Mouse (Mus musculus) limb, embryonic 14.5 days (tissue): ENCODE data around the gene Eef2k. TPM values are rescaled to one million over a fixed set of nuclear protein-coding genes. Genes with fewer than 3 reads are reported as not detected.

Experiments
- ATAC-seq: fragments of 200-750 bp; cut with Nextera tagmentation; 2 replicates; pipeline ENCODE4 v1.8.0; 2017; ENCODE audit warnings: low read depth, moderate number of reproducible peaks, moderate TSS enrichment; ENCODE audit not compliant: low FRiP score
- DNase-seq: peaks from one replicate; pipeline ENCODE4 v3.0.0-alpha.2; 2015; ENCODE audit warnings: low spot score
- H3K27ac ChIP-seq: fragments of 300-500 bp; sonication (generic); replicated peaks from 2 replicates; pipeline ENCODE4 v1.5.1; 2014; ENCODE audit warnings: low read depth, mild to moderate bottlenecking, low read length, moderate library complexity, mixed read lengths
- H3K27me3 ChIP-seq: fragments of 300-500 bp; sonication (generic); 2 replicates; pipeline ENCODE4 v1.6.1; 2014; ENCODE audit warnings: low read length, mixed read lengths; ENCODE audit not compliant: control insufficient read depth, insufficient read depth
- H3K36me3 ChIP-seq: fragments of 300-500 bp; sonication (generic); 2 replicates; pipeline ENCODE4 v1.6.1; 2014; ENCODE audit warnings: mild to moderate bottlenecking, low read length, moderate library complexity, mixed read lengths; ENCODE audit not compliant: control insufficient read depth, insufficient read depth
- H3K4me1 ChIP-seq: fragments of 300-500 bp; sonication (generic); 2 replicates; pipeline ENCODE4 v1.6.1; 2014; ENCODE audit warnings: antibody characterized with exemption, low read length, mixed read lengths; ENCODE audit not compliant: control insufficient read depth, insufficient read depth
- H3K4me2 ChIP-seq: fragments of 300-500 bp; sonication (generic); replicated peaks from 2 replicates; pipeline ENCODE4 v1.6.1; 2014; ENCODE audit warnings: low read depth, mild to moderate bottlenecking, low read length, moderate library complexity; ENCODE audit not compliant: severe bottlenecking
- H3K4me3 ChIP-seq: fragments of 300-500 bp; sonication (generic); replicated peaks from 2 replicates; pipeline ENCODE4 v1.5.1; 2014; ENCODE audit warnings: low read length
- H3K9ac ChIP-seq: fragments of 300-500 bp; sonication (generic); 2 replicates; pipeline ENCODE4 v1.6.1; 2014; ENCODE audit warnings: mild to moderate bottlenecking, low read depth, low read length, moderate library complexity; ENCODE audit not compliant: severe bottlenecking
- H3K9me3 ChIP-seq: fragments of 300-500 bp; sonication (generic); 2 replicates; pipeline ENCODE4 v1.6.1; 2016; ENCODE audit warnings: low read length; ENCODE audit not compliant: control insufficient read depth
- POLR2A ChIP-seq: fragments of 200-500 bp; IDR thresholded peaks from 2 replicates; pipeline ENCODE4 v1.8.0; 2012; ENCODE audit warnings: inconsistent platforms, mild to moderate bottlenecking, moderate library complexity, borderline replicate concordance; ENCODE audit not compliant: insufficient read depth, insufficient read length; ENCODE audit errors: extremely low read depth
- WGBS: fragments of 180-500 bp; shearing (Covaris S2); extraction: QIAGEN DNeasy Blood & Tissue Kit; methylation state at CpG from one replicate; pipeline ENCODE4 v1.1.7; 2014; 5-methylcytosine and 5-hydroxymethylcytosine counted together
- polyA plus RNA-seq, 2 experiments: library from polyadenylated mRNA; depleted of rRNA in 1 of 2; stranded (reverse) in 1 of 2; unstranded in 1 of 2; fragments of >200 nt; fragmentation: Nextera tagmentation in 1 of 2; extraction: Ambion mirVana in 1 of 2; gene quantifications; 2 replicates each; pipeline versions ENCODE4 v1.2.1 to v1.2.3; 2012 to 2014

Gene Eef2k
- polyA plus RNA-seq, 2 experiments: 23.9 to 39.9 TPM

- whole genome bisulfite sequencing: 92% methylated on average over 4 of the region's 4 CpGs
- Histone ChIP-seq H3K4me3 (no peak overlapping the region), H3K27me3 (no peaks in the 10 kb centered on the region), H3K9ac (no peak overlapping the region), H3K27ac (no peak overlapping the region), H3K4me1 (no peaks in the 10 kb centered on the region), H3K9me3 (no peaks in the 10 kb centered on the region), H3K4me2 (no peak overlapping the region), H3K36me3 (peaks cover 79% of the 10 kb centered on the region)
- ATAC-seq: no peak
- no peak for DNase-seq
- no peak for TF ChIP-seq POLR2A
Measured at GRCm38 (mm10) chr7:120883523-120884290, 41.1 kb downstream of the Eef2k start.

DNA sequence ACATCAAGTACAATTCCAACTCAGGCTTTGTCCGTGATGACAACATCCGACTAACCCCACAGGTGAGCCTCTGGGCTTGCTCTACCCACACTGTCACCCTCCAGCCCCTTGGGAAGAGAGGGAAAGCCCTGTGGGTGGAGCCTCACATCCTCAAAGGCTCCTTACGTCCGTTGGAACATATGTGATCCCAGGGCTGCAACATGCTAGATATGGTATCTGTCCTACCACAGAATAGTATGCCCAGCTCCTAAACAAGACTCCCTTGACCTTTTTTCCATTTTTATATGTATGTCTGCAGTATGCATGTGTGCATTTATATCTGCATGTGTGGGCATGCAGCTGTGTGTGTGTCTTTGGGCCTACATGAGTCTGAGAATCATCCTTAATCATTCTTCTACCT is 42.1 kb downstream of the Eef2k start:
- no peak for TF ChIP-seq POLR2A
- H3K9ac ChIP-seq: no peak overlapping the region
- no peaks in the 10 kb centered on the region for H3K9me3 ChIP-seq
- H3K4me1 ChIP-seq: no peaks in the 10 kb centered on the region
- H3K4me2 ChIP-seq: no peak overlapping the region
- H3K27me3 ChIP-seq: no peaks in the 10 kb centered on the region
- no peak for DNase-seq
- no peak overlapping the region for H3K4me3 ChIP-seq
- H3K27ac ChIP-seq: no peak overlapping the region
- ATAC-seq: no peak
- 92% methylated on average over 4 of the region's 4 CpGs for WGBS
- peaks cover 82% of the 10 kb centered on the region for H3K36me3 ChIP-seq

DNA sequence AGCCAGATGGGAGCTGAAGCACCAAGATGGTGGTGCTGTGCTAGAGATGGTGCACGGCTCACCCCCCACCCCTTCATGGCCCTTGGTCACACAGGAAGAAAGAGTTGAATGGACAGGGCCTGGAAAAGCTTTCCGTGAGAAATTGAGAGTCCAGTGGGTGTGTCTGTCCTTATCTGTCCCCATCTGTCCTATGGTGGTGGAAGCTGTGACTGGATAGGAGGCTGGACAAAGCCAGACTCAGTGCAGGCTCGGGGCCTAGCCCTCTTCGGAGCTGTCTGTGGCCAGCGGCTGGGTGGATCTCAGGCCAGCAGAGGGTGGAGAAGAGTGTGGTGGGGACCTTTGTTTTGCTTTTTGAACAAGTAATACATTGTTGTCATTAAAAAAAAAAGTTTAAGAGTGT is 50.5 kb downstream of the Eef2k start:
- Histone ChIP-seq H3K36me3 (peaks cover 73% of the 10 kb centered on the region), H3K9me3 (no peaks in the 10 kb centered on the region), H3K27me3 (no peaks in the 10 kb centered on the region), H3K4me2 (no peak overlapping the region), H3K4me1 (no peaks in the 10 kb centered on the region), H3K4me3 (no peak overlapping the region), H3K9ac (no peak overlapping the region), H3K27ac (no peak overlapping the region)
- ATAC-seq (no peak), DNase-seq (no peak)
- 84% methylated on average over 5 of the region's 5 CpGs for WGBS
- no peak for TF ChIP-seq POLR2A

DNA sequence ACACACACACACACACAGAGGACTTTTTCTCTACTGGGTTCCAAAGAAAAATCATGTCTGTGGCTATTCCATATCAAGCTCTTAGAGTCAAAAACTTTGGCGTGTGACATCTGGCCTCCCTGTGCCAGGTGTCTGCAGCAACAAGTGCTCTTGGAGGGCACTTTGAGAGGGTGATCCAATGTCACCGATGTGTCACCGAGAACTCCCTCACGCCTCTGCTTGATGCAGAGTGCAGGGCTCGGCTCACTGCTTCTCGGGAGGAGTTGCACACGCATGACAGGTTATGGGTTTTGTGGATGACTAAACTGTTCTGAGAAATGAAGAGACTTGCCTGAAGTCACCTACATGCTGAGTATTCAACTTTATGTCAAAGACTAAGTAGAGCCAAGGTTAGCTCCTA is 54.4 kb downstream of the Eef2k start:
- H3K36me3 ChIP-seq: peaks cover 67% of the 10 kb centered on the region
- H3K4me2 ChIP-seq: no peak overlapping the region
- H3K27ac ChIP-seq: no peak overlapping the region
- no peaks in the 10 kb centered on the region for H3K9me3 ChIP-seq
- WGBS: 91% methylated on average over 7 of the region's 7 CpGs
- H3K9ac ChIP-seq: no peak overlapping the region
- H3K4me3 ChIP-seq: no peak overlapping the region
- no peak for TF ChIP-seq POLR2A
- no peaks in the 10 kb centered on the region for H3K27me3 ChIP-seq
- DNase-seq (no peak), ATAC-seq (no peak)
- H3K4me1 ChIP-seq: no peaks in the 10 kb centered on the region

GRCm38 (mm10) chr7:120897711-120898335 is 55.2 kb downstream of the Eef2k start:
- H3K4me1 ChIP-seq: no peaks in the 10 kb centered on the region
- no peaks in the 10 kb centered on the region for H3K9me3 ChIP-seq
- H3K27me3 ChIP-seq: no peaks in the 10 kb centered on the region
- H3K36me3 ChIP-seq: peaks cover 66% of the 10 kb centered on the region
- DNase-seq (no peak), ATAC-seq (no peak)
- WGBS: 81% methylated on average over 9 of the region's 9 CpGs
- H3K4me3 ChIP-seq: no peak overlapping the region
- no peak for TF ChIP-seq POLR2A
- H3K27ac ChIP-seq: no peak overlapping the region
- no peak overlapping the region for H3K9ac ChIP-seq
- H3K4me2 ChIP-seq: no peak overlapping the region

DNA sequence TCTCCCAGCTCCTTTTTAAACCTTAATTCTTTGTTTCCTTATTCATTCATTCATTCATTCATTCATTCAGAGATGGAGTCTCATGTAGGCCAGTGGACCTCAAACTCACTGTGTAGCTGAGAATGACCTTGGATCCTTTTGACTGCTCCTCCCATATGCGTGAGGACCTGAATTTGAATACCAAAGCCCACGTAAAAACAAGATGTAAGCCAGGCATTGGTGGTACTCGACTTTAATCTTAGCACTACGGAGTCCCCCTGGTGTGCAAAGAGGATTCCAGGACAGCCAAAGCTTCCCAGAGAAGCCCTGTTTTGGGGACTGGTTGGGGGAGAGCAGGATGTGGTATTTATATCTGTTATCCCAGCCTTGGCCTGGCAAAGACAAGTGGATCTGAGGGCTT is 57.6 kb downstream of the Eef2k start:
- no peak overlapping the region for H3K4me3 ChIP-seq
- no peak overlapping the region for H3K9ac ChIP-seq
- no peaks in the 10 kb centered on the region for H3K9me3 ChIP-seq
- H3K4me2 ChIP-seq: no peak overlapping the region
- ATAC-seq (no peak), DNase-seq (no peak)
- 65% methylated on average over 4 of the region's 4 CpGs for WGBS
- H3K27me3 ChIP-seq: no peaks in the 10 kb centered on the region
- no peaks in the 10 kb centered on the region for H3K4me1 ChIP-seq
- TF ChIP-seq POLR2A: no peak
- H3K27ac ChIP-seq: no peak overlapping the region
- H3K36me3 ChIP-seq: peaks cover 52% of the 10 kb centered on the region
